20 mouse cellular contexts compared by ENCODE assay signal in the genomic region with DNA sequence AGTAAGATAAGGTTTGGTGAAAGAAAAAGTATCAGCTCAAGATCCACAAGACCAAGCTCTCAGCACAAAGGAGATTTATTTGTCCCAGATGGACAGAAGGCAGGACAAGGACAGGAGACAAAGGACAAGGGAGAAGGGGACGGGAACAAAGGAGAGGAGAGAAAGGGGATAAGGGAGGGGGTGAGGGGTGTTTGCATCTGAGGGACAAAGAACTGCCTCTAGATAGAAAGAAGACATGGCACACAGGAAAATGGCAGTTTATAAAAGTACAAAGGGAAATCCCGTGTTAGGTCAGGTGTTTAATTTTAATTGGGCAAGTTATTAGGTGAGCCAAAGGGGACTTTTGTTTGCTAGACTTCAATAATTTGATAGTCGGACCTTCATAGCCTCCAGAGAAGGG.
"Had no signal": no experiment of that assay in that cellular context is flagged by ENCODE, and none has a peak within 500 bp of the region (broad histone marks: within the 10 kb centered on the region; RNA-seq: fewer than 3 reads in every experiment).

No protein-coding gene starts in this region.

- H3K4me1 ChIP-seq: limb, embryonic 13.5 days; liver, embryonic 12.5 days; liver, embryonic 15.5 days; lung, embryonic 15.5 days; megakaryocyte, embryonic 14.5 days; stomach, embryonic 15.5 days had no signal

- H3K27me3 ChIP-seq: limb, embryonic 13.5 days; liver, embryonic 12.5 days; liver, embryonic 15.5 days; lung, embryonic 15.5 days; megakaryocyte, embryonic 14.5 days; midbrain, embryonic 12.5 days; stomach, embryonic 15.5 days had no signal

- H3K9me3 ChIP-seq: limb, embryonic 10.5 days; limb, embryonic 13.5 days; liver, embryonic 12.5 days; liver, embryonic 15.5 days; lung, embryonic 15.5 days; megakaryocyte, embryonic 14.5 days; midbrain, embryonic 12.5 days; stomach, embryonic 15.5 days had no signal

- ATAC-seq: liver, embryonic 12.5 days had no signal

- H3K9ac ChIP-seq: limb, embryonic 13.5 days; liver, embryonic 12.5 days; liver, embryonic 15.5 days; lung, embryonic 15.5 days; midbrain, embryonic 12.5 days; stomach, embryonic 15.5 days had no signal

- DNase-seq: kidney, adult 18-20 months; kidney, postnatal 25 days; layer of hippocampus, adult 9-11 months; liver; lung, adult 18-20 months; lung, postnatal 10 days; lung, postnatal 36 days; right cerebral cortex, postnatal 25 days; spleen, adult 18-20 months; thymus, postnatal 36 days had no signal

- H3K36me3 ChIP-seq: limb, embryonic 10.5 days; limb, embryonic 13.5 days; liver, embryonic 12.5 days; liver, embryonic 15.5 days; lung, embryonic 15.5 days; midbrain, embryonic 12.5 days; stomach, embryonic 15.5 days had no signal

- H3K4me3 ChIP-seq: layer of hippocampus, adult 2 months; limb, embryonic 10.5 days; limb, embryonic 13.5 days; liver, embryonic 12.5 days; liver, embryonic 15.5 days; lung, embryonic 15.5 days; megakaryocyte, embryonic 14.5 days; midbrain, embryonic 12.5 days; stomach, embryonic 15.5 days had no signal

- H3K27ac ChIP-seq: kidney, postnatal 0 days; layer of hippocampus, adult 2 months; limb, embryonic 10.5 days; limb, embryonic 13.5 days; liver, embryonic 12.5 days; liver, embryonic 15.5 days; lung, embryonic 15.5 days; midbrain, embryonic 12.5 days; stomach, embryonic 15.5 days had no signal

- H3K4me2 ChIP-seq: limb, embryonic 13.5 days; liver, embryonic 12.5 days; liver, embryonic 15.5 days; lung, embryonic 15.5 days; midbrain, embryonic 12.5 days; stomach, embryonic 15.5 days had no signal
